Mouse (Mus musculus) forebrain, postnatal 0 days (tissue): Measurements from ENCODE around the gene Unc5cl. TPM values are rescaled to one million over a fixed set of nuclear protein-coding genes. Genes with fewer than 3 reads are reported as not detected.

ENCODE experiments used
- ATAC-seq: fragments of 200-750 bp; cut with Nextera tagmentation; 2 replicates; pipeline ENCODE4 v1.8.0; 2017; ENCODE audit warnings: mild to moderate bottlenecking, moderate library complexity
- DNase-seq: peaks from one replicate; pipeline ENCODE4 v3.0.0-alpha.2; 2015
- H3K27ac ChIP-seq: fragments of 300-500 bp; sonication (generic); 2 replicates; pipeline ENCODE4 v1.5.1; 2014; ENCODE audit warnings: low read depth, mild to moderate bottlenecking, antibody characterized with exemption, low read length, moderate library complexity, mixed read lengths
- H3K27me3 ChIP-seq: fragments of 300-500 bp; sonication (generic); 2 replicates; pipeline ENCODE4 v1.6.1; 2014; ENCODE audit warnings: mild to moderate bottlenecking, low read length, mixed read lengths; ENCODE audit not compliant: insufficient read depth
- H3K36me3 ChIP-seq: fragments of 300-500 bp; sonication (generic); 2 replicates; pipeline ENCODE4 v1.6.1; 2014; ENCODE audit warnings: mild to moderate bottlenecking, moderate library complexity; ENCODE audit not compliant: insufficient read depth
- H3K4me1 ChIP-seq: fragments of 300-500 bp; sonication (generic); 2 replicates; pipeline ENCODE4 v1.6.1; 2014; ENCODE audit warnings: antibody characterized with exemption; ENCODE audit not compliant: insufficient read depth
- H3K4me2 ChIP-seq: fragments of 300-500 bp; sonication (generic); 2 replicates; pipeline ENCODE4 v1.6.1; 2014; ENCODE audit warnings: low read depth, mild to moderate bottlenecking, moderate library complexity
- H3K4me3 ChIP-seq: fragments of 300-500 bp; sonication (generic); 2 replicates; pipeline ENCODE4 v1.5.1; 2014; ENCODE audit warnings: low read depth, low read length, mixed read lengths
- H3K9ac ChIP-seq: fragments of 300-500 bp; sonication (generic); 2 replicates; pipeline ENCODE4 v1.6.1; 2014; ENCODE audit warnings: mild to moderate bottlenecking
- H3K9me3 ChIP-seq: fragments of 300-500 bp; sonication (generic); 2 replicates; pipeline ENCODE4 v1.6.1; 2016; ENCODE audit warnings: low read length
- CTCF ChIP-seq: sonication (generic); IDR thresholded peaks from 2 replicates; pipeline ENCODE4 v1.5.1; 2016; ENCODE audit warnings: antibody characterized with exemption, control low read depth, low read depth
- WGBS: fragments of 180-500 bp; shearing (Covaris S2); extraction: QIAGEN DNeasy Blood & Tissue Kit; methylation state at CpG from one replicate; pipeline ENCODE4 v1.1.7; 2014; 5-methylcytosine and 5-hydroxymethylcytosine counted together
- polyA plus RNA-seq: library from polyadenylated mRNA; unstranded; fragments of >200 nt; fragmentation: Nextera tagmentation; extraction: Ambion mirVana; gene quantifications from 2 replicates; pipeline ENCODE4 v1.2.1, GENCODE M21; 2015
- total RNA-seq: library from RNA; depleted of rRNA; stranded (reverse); fragments of >200 nt; gene quantifications from 2 replicates; pipeline ENCODE4 v1.2.3, GENCODE M21; 2014

The Unc5cl gene
- total and polyA plus RNA-seq, 2 experiments from 2014 or later = 0.56 TPM; not detected in 1

DNA sequence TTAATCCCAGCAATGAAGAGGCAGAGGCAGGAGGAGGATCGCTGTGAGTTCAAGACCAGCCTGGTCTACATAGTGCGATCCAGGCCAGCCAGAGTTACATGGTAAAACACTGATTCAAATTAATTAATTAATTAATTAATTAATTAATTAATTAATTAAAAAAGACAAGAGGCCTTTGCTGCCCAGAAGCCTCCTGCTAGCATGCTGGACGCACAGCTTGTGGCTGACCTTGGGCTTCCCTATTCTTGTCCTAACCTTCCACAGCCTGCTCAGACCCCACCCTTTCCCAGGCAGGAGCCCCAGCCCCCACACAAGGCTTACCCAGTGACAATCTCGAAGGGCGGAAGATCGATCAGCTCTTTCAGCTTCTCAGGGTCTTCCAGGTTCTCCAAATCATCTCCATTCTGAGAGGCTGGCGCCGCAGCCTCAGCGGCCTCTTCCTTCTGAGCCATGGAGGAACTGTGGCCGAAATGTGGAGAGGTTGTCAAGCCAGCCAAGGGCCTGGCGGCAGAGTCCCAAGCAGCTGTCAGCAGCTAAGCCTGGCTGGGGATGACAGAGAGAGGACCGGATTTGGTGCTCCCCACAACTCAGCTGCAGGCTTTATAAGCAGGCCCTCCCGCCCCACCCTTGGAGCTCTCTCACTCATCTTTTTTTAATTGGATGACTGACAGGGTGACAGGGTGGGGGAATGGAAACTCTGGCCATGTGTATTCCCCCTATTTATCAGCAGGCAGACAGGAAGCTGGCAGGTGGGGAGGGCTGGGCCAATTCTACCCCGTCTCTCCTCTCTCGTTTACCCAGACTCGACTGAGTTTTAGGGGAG lies 22.3 kb upstream of the Unc5cl start, which contains the start of gene Apobec2:
Gene Apobec2, minus strand, starts transcription at position 773 of the 823 bp plus-strand sequence.
- H3K27ac ChIP-seq = no peak within 1 kb of the TSS
- no peak within 1 kb of the TSS for H3K9ac ChIP-seq
- no peak for ATAC-seq
- no peak for DNase-seq
- H3K4me1 ChIP-seq = no peaks in the 10 kb centered on the region
- no peaks in the 10 kb centered on the region for H3K9me3 ChIP-seq
- TF ChIP-seq CTCF = no peak
- H3K4me3 ChIP-seq = no peak within 1 kb of the TSS
- WGBS = 63% methylated on average over 16 of the region's 16 CpGs
- no peaks in the 10 kb centered on the region for H3K27me3 ChIP-seq
- H3K36me3 ChIP-seq = no peaks in the 10 kb centered on the region
- no peak within 1 kb of the TSS for H3K4me2 ChIP-seq

DNA sequence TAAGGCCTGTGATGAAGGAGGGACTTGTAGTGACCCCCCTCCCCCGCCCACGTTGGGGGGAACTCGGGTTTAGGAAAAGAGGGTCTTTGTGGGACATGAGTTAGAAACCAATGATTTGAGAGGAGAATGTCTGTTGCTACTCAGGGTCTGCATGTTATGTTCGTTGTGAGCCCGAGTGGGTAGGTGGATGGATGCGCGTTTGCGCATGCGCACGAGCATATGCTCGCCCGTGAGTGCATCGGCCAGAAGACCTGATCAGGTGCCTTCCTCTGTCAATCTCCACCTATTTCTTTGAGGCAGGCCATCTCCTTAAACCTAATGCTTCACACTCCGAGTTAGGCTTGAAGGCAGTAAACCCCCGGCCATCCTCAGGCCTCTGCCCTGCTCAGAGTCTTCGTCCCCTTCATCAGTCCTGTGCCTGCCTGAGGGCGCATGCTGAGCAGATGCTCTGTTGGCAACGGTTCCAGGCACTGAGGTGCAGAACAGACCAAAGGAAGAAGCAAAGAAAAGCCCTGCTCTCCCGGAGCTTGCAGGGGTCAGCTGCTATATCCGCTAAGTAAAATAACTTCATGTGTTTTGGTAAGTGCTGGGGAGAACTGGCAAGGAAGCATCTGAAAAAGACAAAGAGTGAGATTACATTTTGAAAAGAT lies 21.6 kb upstream of the Unc5cl start:
- no peaks in the 10 kb centered on the region for H3K9me3 ChIP-seq
- ATAC-seq (no peak), DNase-seq (no peak)
- H3K27me3 ChIP-seq = no peaks in the 10 kb centered on the region
- TF ChIP-seq CTCF = no peak
- 73% methylated on average over 20 of the region's 20 CpGs for WGBS
- no peak overlapping the region for H3K4me3 ChIP-seq
- H3K4me1 ChIP-seq = no peaks in the 10 kb centered on the region
- H3K4me2 ChIP-seq = no peak overlapping the region
- H3K27ac ChIP-seq = no peak overlapping the region
- H3K36me3 ChIP-seq = no peaks in the 10 kb centered on the region
- no peak overlapping the region for H3K9ac ChIP-seq

DNA sequence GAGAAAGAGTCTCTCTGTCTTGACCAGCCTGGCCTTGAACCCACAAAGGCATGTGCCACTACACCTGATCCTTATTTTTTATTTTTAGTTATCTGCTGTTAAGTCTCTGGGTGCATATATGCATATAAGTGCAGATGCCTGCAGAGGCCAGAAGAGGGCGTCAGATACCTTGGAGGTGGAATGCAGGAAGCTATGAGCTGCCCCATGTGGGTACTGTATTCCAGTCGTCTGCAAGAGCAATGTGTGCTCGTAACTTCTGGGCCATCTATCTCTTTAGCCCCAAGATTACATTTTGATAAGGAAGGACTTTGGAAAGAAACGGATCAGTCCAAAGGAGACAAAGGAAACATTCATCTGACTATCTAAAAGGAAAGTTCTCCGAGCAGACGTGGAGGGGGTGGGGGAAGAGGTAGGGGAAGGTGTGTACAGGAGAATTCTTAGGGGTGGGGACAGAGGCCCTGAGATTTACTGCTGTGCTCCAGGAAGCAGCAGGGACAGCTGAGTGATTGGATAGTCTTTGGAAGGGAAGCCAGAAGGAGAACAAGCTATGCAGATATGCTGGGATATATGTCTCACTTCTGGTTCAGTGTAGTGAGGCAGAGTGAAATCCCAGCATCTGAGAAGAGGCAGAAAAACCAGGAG lies 20.9 kb upstream of the Unc5cl start:
- H3K27me3 ChIP-seq = no peaks in the 10 kb centered on the region
- DNase-seq = no peak
- no peak overlapping the region for H3K9ac ChIP-seq
- ATAC-seq = no peak
- no peaks in the 10 kb centered on the region for H3K9me3 ChIP-seq
- no peak overlapping the region for H3K4me2 ChIP-seq
- 70% methylated on average over 6 of the region's 6 CpGs for WGBS
- no peak overlapping the region for H3K4me3 ChIP-seq
- peak; percentile 36; the same call in 1 of the 2 replicates for TF ChIP-seq CTCF
- no peaks in the 10 kb centered on the region for H3K4me1 ChIP-seq
- H3K27ac ChIP-seq = no peak overlapping the region
- H3K36me3 ChIP-seq = no peaks in the 10 kb centered on the region

DNA sequence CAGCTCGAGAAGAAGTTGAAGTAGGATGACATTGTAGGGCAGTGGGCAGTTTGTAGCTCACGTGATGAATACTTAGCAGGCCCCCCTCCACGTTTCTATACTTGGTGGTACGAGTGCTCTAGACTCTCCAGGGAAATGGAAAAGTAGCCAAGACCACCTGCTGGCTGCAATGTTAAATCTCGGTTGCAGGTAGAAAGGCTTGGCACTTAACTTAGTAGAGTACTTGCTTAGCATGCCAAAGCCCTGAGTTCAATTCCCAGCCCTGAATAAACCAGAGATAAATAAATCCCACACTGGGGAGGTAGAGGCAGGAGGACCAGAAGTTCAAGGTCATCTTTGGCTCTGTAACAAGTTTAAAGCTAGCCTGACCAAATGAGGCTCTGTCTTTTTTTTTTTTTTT lies 20.2 kb upstream of the Unc5cl start:
- WGBS = 75% methylated on average over 5 of the region's 5 CpGs
- Histone ChIP-seq H3K4me1 (no peaks in the 10 kb centered on the region), H3K9me3 (no peaks in the 10 kb centered on the region), H3K27ac (no peak overlapping the region), H3K36me3 (no peaks in the 10 kb centered on the region), H3K9ac (no peak overlapping the region), H3K4me2 (no peak overlapping the region), H3K27me3 (no peaks in the 10 kb centered on the region), H3K4me3 (no peak overlapping the region)
- ATAC-seq = no peak
- no peak for TF ChIP-seq CTCF
- DNase-seq = no peak

DNA sequence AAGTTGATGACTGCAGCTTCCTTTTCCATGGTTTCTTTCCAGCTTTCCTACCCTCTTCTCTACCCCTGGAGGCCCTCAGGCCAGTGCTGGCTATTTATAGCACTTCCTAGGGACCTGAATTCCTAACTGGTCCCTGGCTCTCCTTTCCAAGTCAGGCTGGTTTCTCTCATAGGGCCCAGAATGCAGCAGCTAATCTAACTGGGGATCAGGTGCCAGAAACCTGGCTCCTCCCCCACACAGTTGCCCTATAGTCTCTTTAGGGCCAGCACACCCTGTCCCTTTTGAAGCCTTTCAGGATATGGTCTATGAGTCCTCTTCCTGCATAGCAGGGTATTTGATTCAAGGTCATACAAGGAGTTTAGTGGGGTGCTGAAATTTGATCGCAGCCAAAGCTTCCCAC lies 18.2 kb upstream of the Unc5cl start:
- Histone ChIP-seq H3K4me3 (no peak overlapping the region), H3K9me3 (no peaks in the 10 kb centered on the region), H3K9ac (no peak overlapping the region), H3K27me3 (no peaks in the 10 kb centered on the region), H3K36me3 (no peaks in the 10 kb centered on the region), H3K27ac (no peak overlapping the region), H3K4me2 (no peak overlapping the region), H3K4me1 (no peaks in the 10 kb centered on the region)
- ATAC-seq = no peak
- no peak for TF ChIP-seq CTCF
- WGBS = 73% methylated on average over 1 of the region's 1 CpGs
- no peak for DNase-seq

DNA sequence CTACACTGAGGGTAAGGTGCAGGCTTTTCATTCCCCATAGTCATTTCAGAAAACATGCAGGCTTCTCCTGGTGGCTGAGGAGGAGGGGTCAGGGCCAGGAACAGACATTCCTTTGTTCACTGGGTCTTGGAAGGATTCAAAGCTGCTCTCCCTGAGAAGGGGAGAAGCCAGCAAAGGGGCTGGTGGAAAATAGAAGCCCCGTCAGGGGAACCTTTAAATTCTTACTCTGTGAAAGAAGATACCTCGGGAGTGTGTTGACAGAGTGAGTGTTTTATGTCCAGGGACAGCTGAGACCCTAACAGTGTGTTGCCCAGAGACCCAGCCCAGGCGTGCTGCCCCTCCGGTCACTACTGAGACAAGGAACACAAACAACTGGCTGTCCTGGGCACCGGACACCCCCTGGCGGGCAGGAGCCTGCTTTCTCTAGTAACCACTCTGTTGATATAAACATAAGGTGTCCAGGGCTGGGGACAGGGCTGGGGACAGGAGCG lies 17.2 kb upstream of the Unc5cl start:
- Histone ChIP-seq H3K4me2 (no peak overlapping the region), H3K4me1 (no peaks in the 10 kb centered on the region), H3K36me3 (no peaks in the 10 kb centered on the region), H3K27me3 (no peaks in the 10 kb centered on the region), H3K9ac (no peak overlapping the region), H3K9me3 (no peaks in the 10 kb centered on the region), H3K27ac (peak overlapping the region; percentile 21; the same call in 1 of the 2 replicates), H3K4me3 (no peak overlapping the region)
- peak; percentile 17; the same call in 1 of the 2 replicates for TF ChIP-seq CTCF
- ATAC-seq = peak; percentile 59
- WGBS = 32% methylated on average over 7 of the region's 7 CpGs
- DNase-seq = no peak
